Mouse (Mus musculus): ENCODE results near the gene Fbxw11. TPM values are rescaled to one million over a fixed set of nuclear protein-coding genes. Genes with fewer than 3 reads are reported as not detected.
"Not testable (repeated sequence)": the region's sequence is repeated elsewhere in the genome, so short reads cannot be mapped to it uniquely, and the experiment has no call there.

Fbxw11 gene
- polyA plus RNA-seq, 1 experiment from 2014 or later = 114 TPM

- Histone ChIP-seq H3K4me3 (replicated peaks; ENCODE audit: low read length) (no peak overlapping the region), H3K4me2 (replicated peaks) (no peak overlapping the region), H3K27me3 (ENCODE audit: control insufficient read depth, insufficient read depth, low read length) (no peaks in the 10 kb centered on the region), H3K9ac (no peak overlapping the region), H3K4me1 (replicated peaks; ENCODE audit: control insufficient read depth, insufficient read depth, low read length) (no peaks in the 10 kb centered on the region; the same call in 1 of the 2 replicates), H3K27ac (no peak overlapping the region), H3K9me3 (ENCODE audit: control insufficient read depth, low read length) (no peaks in the 10 kb centered on the region), H3K36me3 (replicated peaks; ENCODE audit: control insufficient read depth, insufficient read depth) (peaks cover 17% of the 10 kb centered on the region)
- ATAC-seq (ENCODE audit: low FRiP score) (no peak), DNase-seq (ENCODE audit: low spot score) (no peak)
- WGBS = 81% methylated on average over 14 of the region's 14 CpGs
These were observed 66.4 kb downstream of the Fbxw11 start for GRCm38 (mm10) chr11:32708739-32709501.

- Histone ChIP-seq H3K9me3 (ENCODE audit: control insufficient read depth, low read length) (no peaks in the 10 kb centered on the region), H3K4me2 (replicated peaks) (no peak overlapping the region), H3K27ac (no peak overlapping the region), H3K36me3 (replicated peaks; ENCODE audit: control insufficient read depth, insufficient read depth) (peaks cover 17% of the 10 kb centered on the region), H3K4me1 (replicated peaks; ENCODE audit: control insufficient read depth, insufficient read depth, low read length) (no peaks in the 10 kb centered on the region; the same call in 1 of the 2 replicates), H3K27me3 (ENCODE audit: control insufficient read depth, insufficient read depth, low read length) (no peaks in the 10 kb centered on the region), H3K4me3 (replicated peaks; ENCODE audit: low read length) (no peak overlapping the region), H3K9ac (no peak overlapping the region)
- no peak for ATAC-seq (ENCODE audit: low FRiP score)
- DNase-seq (ENCODE audit: low spot score) = peak; percentile 86
- WGBS = 15% methylated on average over 1 of the region's 1 CpGs
These were observed 67.0 kb downstream of the Fbxw11 start for GRCm38 (mm10) chr11:32709563-32709962.

GRCm38 (mm10) chr11:32714230-32714629 lies 71.7 kb downstream of the Fbxw11 start:
- H3K4me2 ChIP-seq (replicated peaks) = no peak overlapping the region
- H3K9me3 ChIP-seq (ENCODE audit: control insufficient read depth, low read length) = no peaks in the 10 kb centered on the region
- 62% methylated on average over 5 of the region's 5 CpGs for WGBS
- peaks cover 3% of the 10 kb centered on the region; the same call in 1 of the 2 replicates for H3K4me1 ChIP-seq (replicated peaks; ENCODE audit: control insufficient read depth, insufficient read depth, low read length)
- peaks cover 17% of the 10 kb centered on the region for H3K36me3 ChIP-seq (replicated peaks; ENCODE audit: control insufficient read depth, insufficient read depth)
- DNase-seq (ENCODE audit: low spot score) = peak; percentile 52
- no peak for ATAC-seq (ENCODE audit: low FRiP score)
- no peaks in the 10 kb centered on the region for H3K27me3 ChIP-seq (ENCODE audit: control insufficient read depth, insufficient read depth, low read length)
- no peak overlapping the region for H3K4me3 ChIP-seq (replicated peaks; ENCODE audit: low read length)
- H3K27ac ChIP-seq = no peak overlapping the region
- H3K9ac ChIP-seq = no peak overlapping the region

- DNase-seq (ENCODE audit: low spot score) (no peak), ATAC-seq (ENCODE audit: low FRiP score) (no peak)
- peaks cover 17% of the 10 kb centered on the region for H3K36me3 ChIP-seq (replicated peaks; ENCODE audit: control insufficient read depth, insufficient read depth)
- H3K27ac ChIP-seq = no peak overlapping the region
- no peak overlapping the region for H3K4me3 ChIP-seq (replicated peaks; ENCODE audit: low read length)
- no peak overlapping the region for H3K9ac ChIP-seq
- no peak overlapping the region for H3K4me2 ChIP-seq (replicated peaks)
- H3K4me1 ChIP-seq (replicated peaks; ENCODE audit: control insufficient read depth, insufficient read depth, low read length) = peaks cover 3% of the 10 kb centered on the region; the same call in 1 of the 2 replicates
- H3K27me3 ChIP-seq (ENCODE audit: control insufficient read depth, insufficient read depth, low read length) = no peaks in the 10 kb centered on the region
- H3K9me3 ChIP-seq (ENCODE audit: control insufficient read depth, low read length) = no peaks in the 10 kb centered on the region
- 98% methylated on average over 2 of the region's 2 CpGs for WGBS
These were observed 72.4 kb downstream of the Fbxw11 start for GRCm38 (mm10) chr11:32714896-32715295.

- no peak overlapping the region for H3K27ac ChIP-seq
- DNase-seq (ENCODE audit: low spot score) (no peak), ATAC-seq (ENCODE audit: low FRiP score) (no peak)
- H3K9me3 ChIP-seq (ENCODE audit: control insufficient read depth, low read length) = no peaks in the 10 kb centered on the region
- H3K4me1 ChIP-seq (replicated peaks; ENCODE audit: control insufficient read depth, insufficient read depth, low read length) = peaks cover 3% of the 10 kb centered on the region; the same call in 1 of the 2 replicates
- H3K36me3 ChIP-seq (replicated peaks; ENCODE audit: control insufficient read depth, insufficient read depth) = peaks cover 17% of the 10 kb centered on the region
- H3K9ac ChIP-seq = no peak overlapping the region
- H3K4me2 ChIP-seq (replicated peaks) = no peak overlapping the region
- 89% methylated on average over 6 of the region's 6 CpGs for WGBS
- no peak overlapping the region for H3K4me3 ChIP-seq (replicated peaks; ENCODE audit: low read length)
- H3K27me3 ChIP-seq (ENCODE audit: control insufficient read depth, insufficient read depth, low read length) = no peaks in the 10 kb centered on the region
These were observed 73.0 kb downstream of the Fbxw11 start for GRCm38 (mm10) chr11:32715495-32715894.

GRCm38 (mm10) chr11:32715970-32716369 lies 73.4 kb downstream of the Fbxw11 start:
- no peak overlapping the region for H3K9ac ChIP-seq
- H3K4me3 ChIP-seq (replicated peaks; ENCODE audit: low read length) = no peak overlapping the region
- no peak for ATAC-seq (ENCODE audit: low FRiP score)
- H3K4me1 ChIP-seq (replicated peaks; ENCODE audit: control insufficient read depth, insufficient read depth, low read length) = peaks cover 3% of the 10 kb centered on the region; the same call in 1 of the 2 replicates
- H3K27me3 ChIP-seq (ENCODE audit: control insufficient read depth, insufficient read depth, low read length) = no peaks in the 10 kb centered on the region
- no peak overlapping the region for H3K27ac ChIP-seq
- DNase-seq (ENCODE audit: low spot score) = no peak
- H3K4me2 ChIP-seq (replicated peaks) = no peak overlapping the region
- H3K9me3 ChIP-seq (ENCODE audit: control insufficient read depth, low read length) = no peaks in the 10 kb centered on the region
- 77% methylated on average over 5 of the region's 5 CpGs for WGBS
- H3K36me3 ChIP-seq (replicated peaks; ENCODE audit: control insufficient read depth, insufficient read depth) = peaks cover 17% of the 10 kb centered on the region

- H3K27ac ChIP-seq = no peak overlapping the region
- H3K4me1 ChIP-seq (replicated peaks; ENCODE audit: control insufficient read depth, insufficient read depth, low read length) = peaks cover 3% of the 10 kb centered on the region; the same call in 1 of the 2 replicates
- no peaks in the 10 kb centered on the region for H3K9me3 ChIP-seq (ENCODE audit: control insufficient read depth, low read length)
- H3K4me3 ChIP-seq (replicated peaks; ENCODE audit: low read length) = no peak overlapping the region
- DNase-seq (ENCODE audit: low spot score) (no peak), ATAC-seq (ENCODE audit: low FRiP score) (no peak)
- no peaks in the 10 kb centered on the region for H3K27me3 ChIP-seq (ENCODE audit: control insufficient read depth, insufficient read depth, low read length)
- peaks cover 16% of the 10 kb centered on the region for H3K36me3 ChIP-seq (replicated peaks; ENCODE audit: control insufficient read depth, insufficient read depth)
- WGBS = 80% methylated on average over 4 of the region's 4 CpGs
- no peak overlapping the region for H3K9ac ChIP-seq
- H3K4me2 ChIP-seq (replicated peaks) = no peak overlapping the region
These were observed 74.4 kb downstream of the Fbxw11 start for GRCm38 (mm10) chr11:32716876-32717275.

GRCm38 (mm10) chr11:32717711-32718110 lies 75.2 kb downstream of the Fbxw11 start:
- not testable (repeated sequence) for H3K9me3 ChIP-seq (ENCODE audit: control insufficient read depth, low read length); H3K27ac ChIP-seq; H3K4me2 ChIP-seq (replicated peaks); H3K9ac ChIP-seq; ATAC-seq (ENCODE audit: low FRiP score); H3K4me3 ChIP-seq (replicated peaks; ENCODE audit: low read length); H3K4me1 ChIP-seq (replicated peaks; ENCODE audit: control insufficient read depth, insufficient read depth, low read length); DNase-seq (ENCODE audit: low spot score); H3K27me3 ChIP-seq (ENCODE audit: control insufficient read depth, insufficient read depth, low read length)
- 93% methylated on average over 9 of the region's 9 CpGs for WGBS
- H3K36me3 ChIP-seq (replicated peaks; ENCODE audit: control insufficient read depth, insufficient read depth) = peaks cover 14% of the 10 kb centered on the region

GRCm38 (mm10) chr11:32718371-32718770 lies 75.8 kb downstream of the Fbxw11 start:
- WGBS = 56% methylated on average over 2 of the region's 2 CpGs
- no peak overlapping the region for H3K9ac ChIP-seq
- H3K4me1 ChIP-seq (replicated peaks; ENCODE audit: control insufficient read depth, insufficient read depth, low read length) = peaks cover 3% of the 10 kb centered on the region; the same call in 1 of the 2 replicates
- no peak overlapping the region for H3K4me2 ChIP-seq (replicated peaks)
- no peaks in the 10 kb centered on the region for H3K9me3 ChIP-seq (ENCODE audit: control insufficient read depth, low read length)
- ATAC-seq (ENCODE audit: low FRiP score) (no peak), DNase-seq (ENCODE audit: low spot score) (no peak)
- H3K36me3 ChIP-seq (replicated peaks; ENCODE audit: control insufficient read depth, insufficient read depth) = peaks cover 9% of the 10 kb centered on the region; the same call in 1 of the 2 replicates
- H3K4me3 ChIP-seq (replicated peaks; ENCODE audit: low read length) = no peak overlapping the region
- H3K27ac ChIP-seq = 0 out of 2 replicates have a peak overlapping the region, but pooled peaks have one; percentile 20
- no peaks in the 10 kb centered on the region for H3K27me3 ChIP-seq (ENCODE audit: control insufficient read depth, insufficient read depth, low read length)
